Mouse (Mus musculus) left cerebral cortex, postnatal 14 days (tissue): Measurements from ENCODE around the gene Foxi3. TPM values are rescaled to one million over a fixed set of nuclear protein-coding genes. Genes with fewer than 3 reads are reported as not detected.

Experiments
- DNase-seq, 2 experiments: peaks; one replicate each; pipeline ENCODE4 v3.0.0; 2021 to 2022; ENCODE audit warnings: low spot score in 2 of 2, mixed read lengths in 1 of 2
- intact Hi-C: fragments of 180-260 bp; cut with DNase I; formaldehyde crosslinking; loops from one replicate; pipeline ENCODE4 v1.15.1; 2025
- total RNA-seq, 2 experiments: library from RNA; stranded (reverse); gene quantifications; 2 replicates each; pipeline ENCODE4 v1.2.3; 2021

Foxi3 gene
- total RNA-seq, 2 experiments from 2014 or later = not detected

DNA sequence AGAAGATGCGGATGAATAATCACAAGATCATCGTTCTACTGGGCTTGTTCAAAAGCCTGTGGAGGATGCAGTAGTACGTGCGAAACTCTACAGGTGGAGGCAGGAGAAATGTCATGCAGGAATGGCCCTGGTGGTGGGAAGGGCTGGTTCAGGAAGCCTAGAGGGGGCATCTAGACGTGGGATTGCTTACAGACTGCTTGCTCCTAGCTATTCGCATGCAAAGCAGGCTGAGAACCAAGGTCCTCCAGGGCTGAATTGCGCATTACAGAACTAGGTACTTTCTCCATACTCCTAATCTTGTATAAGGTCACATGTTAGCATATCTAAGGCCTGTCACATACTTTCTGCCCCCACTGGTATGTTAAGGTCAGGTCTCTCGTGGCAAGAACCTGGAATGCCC, 24.7 kb downstream of the Foxi3 start:
- DNase-seq = no peak
- intact Hi-C loops = no loop called here

DNA sequence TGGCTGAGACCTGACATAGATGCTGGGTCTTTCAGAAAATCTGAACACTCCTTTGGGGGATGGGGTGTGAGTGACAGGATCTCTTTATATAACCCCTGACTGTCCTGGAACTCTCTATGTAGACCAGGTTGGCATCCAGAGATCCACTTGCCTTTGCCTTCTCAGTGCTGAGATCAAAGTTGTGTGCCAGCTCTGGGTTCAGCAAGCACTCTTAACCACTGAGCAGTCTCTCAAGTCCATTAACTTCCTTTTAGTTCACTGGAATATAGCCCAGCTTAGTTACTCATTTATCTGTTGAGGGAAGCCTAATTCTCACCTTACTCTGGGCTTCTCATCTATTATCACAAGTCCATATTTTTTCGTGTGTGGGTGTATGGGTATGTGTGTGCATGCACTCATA, 26.1 kb downstream of the Foxi3 start:
- DNase-seq = no peak
- intact Hi-C loops = no loop called here

DNA sequence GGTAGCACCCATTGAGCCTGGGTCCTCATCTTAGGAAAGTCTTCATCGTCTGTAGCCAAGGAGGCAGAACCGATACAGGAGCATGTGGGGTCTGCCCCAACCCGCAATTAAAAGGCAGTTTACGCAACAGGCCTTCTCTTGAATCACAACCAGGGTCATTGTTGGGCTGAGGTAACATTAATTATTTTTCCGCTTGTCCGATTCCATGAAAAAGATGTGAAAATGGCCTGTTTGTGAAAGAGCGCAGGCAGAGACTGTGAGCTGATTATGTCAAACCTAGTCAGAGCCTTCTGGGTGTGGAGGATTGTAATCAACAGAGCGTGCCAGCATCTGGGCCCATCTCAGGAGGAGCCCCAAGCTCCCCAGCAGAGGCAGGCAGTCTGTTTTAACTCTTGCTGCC, 30.4 kb downstream of the Foxi3 start:
- DNase-seq = no peak
- intact Hi-C loops = no loop called here

DNA sequence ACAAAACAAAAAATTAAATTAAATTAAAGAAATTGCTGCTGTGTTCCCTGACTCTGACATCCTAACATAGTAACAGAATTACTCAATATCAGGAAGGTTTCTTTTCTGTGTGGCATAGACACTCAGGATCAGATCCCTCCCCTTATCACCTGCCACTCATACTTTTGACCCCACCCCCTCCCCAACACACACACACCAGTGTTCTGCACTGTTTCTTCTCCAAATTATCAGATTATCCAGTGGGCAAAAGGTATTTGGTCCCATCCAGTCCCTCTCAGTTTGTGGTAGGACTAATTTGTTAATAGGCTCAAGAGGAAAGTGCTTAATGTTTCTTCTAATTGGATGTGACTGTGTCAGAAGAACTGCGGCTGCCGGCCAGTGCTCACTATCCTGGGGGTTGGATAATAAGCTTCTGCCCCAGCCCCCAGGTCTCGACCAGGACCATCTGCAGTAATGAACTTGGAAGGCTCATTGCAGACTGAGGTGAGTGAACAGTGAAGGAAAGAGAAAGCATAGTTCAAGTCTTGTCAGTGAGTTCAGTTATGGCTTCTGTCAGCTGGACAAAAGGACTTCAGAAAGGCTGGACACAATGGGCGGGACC, 39.9 kb downstream of the Foxi3 start:
- no peak for DNase-seq
- intact Hi-C loops = no loop called here

DNA sequence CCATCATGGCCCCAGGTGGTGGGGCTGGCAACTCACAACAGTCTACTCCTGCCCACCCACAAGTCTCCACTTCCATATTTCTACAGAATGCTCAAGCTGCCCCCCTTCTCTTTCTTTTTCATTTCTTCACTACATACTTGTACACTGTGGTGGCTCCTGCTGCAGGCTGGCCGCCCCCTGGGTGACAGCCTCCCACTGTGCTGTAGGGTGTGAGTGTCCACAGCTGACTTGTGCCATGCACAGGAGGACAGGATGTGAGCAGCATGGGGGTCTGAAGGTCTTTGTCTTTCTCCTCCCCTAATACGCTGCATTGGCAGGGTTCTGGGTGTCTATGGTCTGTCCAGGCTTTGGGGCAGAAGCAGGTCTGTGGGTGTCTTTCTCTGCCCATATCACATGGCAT, 46.3 kb downstream of the Foxi3 start:
- intact Hi-C loops = no loop called here
- DNase-seq = no peak

DNA sequence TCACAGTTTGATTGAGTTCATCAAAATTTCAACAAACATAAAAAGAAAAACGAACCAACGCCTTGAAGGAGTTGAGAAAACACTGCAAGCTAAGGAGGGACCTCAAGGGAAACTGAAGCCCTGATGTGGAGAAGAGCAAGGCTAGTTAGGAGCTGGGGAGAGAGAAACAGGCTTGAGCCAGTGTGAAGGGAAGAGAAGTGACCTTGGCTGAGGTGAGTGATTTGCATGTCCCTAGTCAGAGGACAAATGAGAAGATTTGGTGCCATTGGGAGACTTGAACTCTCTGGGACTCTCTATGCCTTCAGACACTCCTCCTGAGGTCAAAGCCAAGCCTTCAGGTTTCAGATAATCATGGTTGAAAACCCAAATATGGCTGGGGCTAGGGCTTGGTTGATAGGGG, 47.8 kb downstream of the Foxi3 start:
- DNase-seq = no peak
- intact Hi-C loops = no loop called here

Other genes starting within 250 kb of the Foxi3 start
- 10 to 100 TPM; 10.9 to 13.5 TPM for gene Rpia, start 164.3 kb upstream of the Foxi3 start, total RNA-seq
- 10 to 100 TPM; 21.2 to 22.7 TPM for gene Eif2ak3, start 112.0 kb upstream of the Foxi3 start, total RNA-seq
- not detected for gene Tex37, start 37.6 kb upstream of the Foxi3 start, total RNA-seq
- 1 to 10 TPM; 2.5 to 2.6 TPM for gene Thnsl2, start 187.9 kb downstream of the Foxi3 start, total RNA-seq
- gene Fabp1, start 243.3 kb downstream of the Foxi3 start, total RNA-seq = not detected